Comparison of ENCODE assay signal across 8 mouse cellular contexts in genomic region chr11:103246081-103246730, GRCm38 (mm10). TPM values are rescaled to one million over a fixed set of nuclear protein-coding genes. Genes with fewer than 3 reads are reported as not detected.
DNase-seq lines count a peak whose midpoint lies in the region; ATAC-seq and TF ChIP-seq lines count a peak whose summit lies in the region.

No protein-coding gene starts in this region.

- no peak overlapping the region for H3K4me3 ChIP-seq in kidney, embryonic 15.5 days (replicated peaks)
- H3K4me3 ChIP-seq in C2C12 (ENCODE audit: insufficient read depth, poor library complexity, severe bottlenecking): no peak overlapping the region
- H3K4me3 ChIP-seq in bone marrow, adult 2 months (replicated peaks; ENCODE audit: control insufficient read depth, low read depth, low read length): no peak overlapping the region
- no peak overlapping the region for H3K4me3 ChIP-seq in heart, embryonic 15.5 days
- no peak overlapping the region for H3K4me3 ChIP-seq in liver, embryonic 12.5 days

- H3K27me3 ChIP-seq in kidney, embryonic 15.5 days: no peaks in the 10 kb centered on the region
- no peaks in the 10 kb centered on the region for H3K27me3 ChIP-seq in C2C12 (ENCODE audit: control insufficient read depth, insufficient read depth, insufficient read length)
- no peaks in the 10 kb centered on the region for H3K27me3 ChIP-seq in heart, embryonic 15.5 days
- H3K27me3 ChIP-seq in liver, embryonic 12.5 days (replicated peaks): no peaks in the 10 kb centered on the region

- no peak for DNase-seq in kidney, postnatal 36 days
- peak; percentile 39 for DNase-seq in right cerebral cortex, postnatal 25 days
- DNase-seq in spleen, postnatal 36 days (ENCODE audit: low spot score in 2 of 2): no peak

- no peaks in the 10 kb centered on the region for H3K9me3 ChIP-seq in kidney, embryonic 15.5 days (replicated peaks)
- H3K9me3 ChIP-seq in heart, embryonic 15.5 days (replicated peaks): no peaks in the 10 kb centered on the region
- no peaks in the 10 kb centered on the region for H3K9me3 ChIP-seq in liver, embryonic 12.5 days (replicated peaks)

- peaks cover 86% of the 10 kb centered on the region for H3K79me2 ChIP-seq in C2C12 (ENCODE audit: control insufficient read depth, insufficient read depth)

- H3K9ac ChIP-seq in kidney, embryonic 15.5 days: no peak overlapping the region
- no peak overlapping the region for H3K9ac ChIP-seq in heart, embryonic 15.5 days
- no peak overlapping the region for H3K9ac ChIP-seq in liver, embryonic 12.5 days

- H3K4me2 ChIP-seq in kidney, embryonic 15.5 days: no peak overlapping the region
- 0 out of 2 replicates have a peak overlapping the region, but pooled peaks have one; percentile 10 for H3K4me2 ChIP-seq in heart, embryonic 15.5 days
- H3K4me2 ChIP-seq in liver, embryonic 12.5 days: no peak overlapping the region

- H3ac ChIP-seq in C2C12 (ENCODE audit: control insufficient read depth, insufficient read length, low read depth): peak overlapping the region; percentile 3

- peaks cover 16% of the 10 kb centered on the region; the same call in 1 of the 2 replicates for H3K36me3 ChIP-seq in kidney, embryonic 15.5 days
- H3K36me3 ChIP-seq in C2C12 (ENCODE audit: control insufficient read depth, insufficient read depth): peaks cover 36% of the 10 kb centered on the region
- no peaks in the 10 kb centered on the region for H3K36me3 ChIP-seq in heart, embryonic 15.5 days
- no peaks in the 10 kb centered on the region for H3K36me3 ChIP-seq in liver, embryonic 12.5 days

- 0 out of 2 replicates have a peak overlapping the region, but pooled peaks have one; percentile 41 for H3K27ac ChIP-seq in kidney, embryonic 15.5 days
- H3K27ac ChIP-seq in bone marrow, adult 2 months (ENCODE audit: control insufficient read depth, insufficient read depth, low read depth, low read length, poor library complexity): 0 out of 2 replicates have a peak overlapping the region, but pooled peaks have one; percentile 13
- H3K27ac ChIP-seq in heart, embryonic 15.5 days: peak overlapping the region; percentile 77
- H3K27ac ChIP-seq in liver, embryonic 12.5 days: 0 out of 2 replicates have a peak overlapping the region, but pooled peaks have one; percentile 24

- H3K79me3 ChIP-seq in C2C12 (ENCODE audit: low read depth): peaks cover 63% of the 10 kb centered on the region

- no peak for TF ChIP-seq POLR2A in bone marrow, adult 2 months (IDR thresholded peaks at IDR 0.05; ENCODE audit: borderline replicate concordance, control insufficient read depth, low read depth, low read length)

- peaks cover 34% of the 10 kb centered on the region for H3K4me1 ChIP-seq in kidney, embryonic 15.5 days
- peaks cover 15% of the 10 kb centered on the region for H3K4me1 ChIP-seq in bone marrow, adult 2 months (ENCODE audit: control insufficient read depth, insufficient read depth, low read length)
- H3K4me1 ChIP-seq in heart, embryonic 15.5 days (replicated peaks): peaks cover 59% of the 10 kb centered on the region
- peaks cover 15% of the 10 kb centered on the region for H3K4me1 ChIP-seq in liver, embryonic 12.5 days

- peak; percentile 11; the same call in 1 of the 2 replicates for ATAC-seq in kidney, embryonic 15.5 days (replicated peaks; ENCODE audit: low FRiP score)
- 0 out of 2 replicates have a peak, but pooled peaks have one; percentile 23 for ATAC-seq in heart, embryonic 15.5 days (replicated peaks; ENCODE audit: insufficient number of reproducible peaks, insufficient read depth, low FRiP score, low read depth)
- 0 out of 2 replicates have a peak, but pooled peaks have one; percentile 27 for ATAC-seq in liver, embryonic 12.5 days

- 58% methylated on average over 10 of the region's 10 CpGs for WGBS in kidney, embryonic 15.5 days
- 28% methylated on average over 10 of the region's 10 CpGs for WGBS in bone marrow, adult 2 months
- 47% methylated on average over 10 of the region's 10 CpGs for WGBS in heart, embryonic 15.5 days
- 30% methylated on average over 10 of the region's 10 CpGs for WGBS in liver, embryonic 12.5 days (ENCODE audit: insufficient replicate concordance)

- TF ChIP-seq CTCF in C2C12 (IDR thresholded peaks at IDR 0.05; ENCODE audit: control insufficient read depth, insufficient read depth, insufficient read length): no peak
- no peak for TF ChIP-seq CTCF in bone marrow, adult 2 months (IDR thresholded peaks at IDR 0.05; ENCODE audit: control insufficient read depth, insufficient read depth, low read length)

TF ChIP-seq in C2C12, 6 proteins besides CTCF, POLR2A, EP300 and RAD21:
- TF ChIP-seq MYOG (IDR thresholded peaks at IDR 0.05; ENCODE audit: control insufficient read depth, extremely low read depth, insufficient read length) (no peak), MYOD1 (IDR thresholded peaks at IDR 0.05; ENCODE audit: control insufficient read depth, insufficient read length, low read depth) (peak; percentile 94), MAX (IDR thresholded peaks at IDR 0.05) (peak; percentile 71), FOSL1 (IDR thresholded peaks at IDR 0.05; ENCODE audit: insufficient read depth, low read length, poor library complexity, severe bottlenecking) (peak; percentile 31)
TF ChIP-seq in C2C12: peak in this region for 3.

RNA-seq across cellular contexts. Expression of gene Map3k14, which starts 21.1 kb away (rescaled TPM):
- polyA plus RNA-seq in kidney, embryonic 15.5 days (2015; fragmentation: Nextera tagmentation; extraction: Ambion mirVana): 4.3 and 4.9 TPM in 2 replicates
- 9.7 TPM for polyA plus RNA-seq in C2C12 (2012; fragmentation: generic; extraction: Trizol)
- 3.4 and 12.1 TPM in 2 replicates for polyA plus RNA-seq in bone marrow, adult 2 months (2011; ENCODE audit: insufficient read depth, insufficient read length, low replicate concordance, missing spikeins)
- 1.8 and 4.3 TPM in 2 replicates for polyA plus RNA-seq in heart, embryonic 15.5 days (2015; fragmentation: Nextera tagmentation; extraction: Ambion mirVana)
- 0.84 and 0.93 TPM in 2 replicates for polyA plus RNA-seq in liver, embryonic 12.5 days (2016; fragmentation: Nextera tagmentation; extraction: Ambion mirVana)

RNA-seq across cellular contexts. Expression of gene Spata32, which starts 28.0 kb away (rescaled TPM):
- polyA plus RNA-seq in kidney, embryonic 15.5 days (2015; fragmentation: Nextera tagmentation; extraction: Ambion mirVana): not detected in 2 replicates
- not detected for polyA plus RNA-seq in C2C12 (2012; fragmentation: generic; extraction: Trizol)
- polyA plus RNA-seq in bone marrow, adult 2 months (2011; ENCODE audit: insufficient read depth, insufficient read length, low replicate concordance, missing spikeins): not detected in 2 replicates
- not detected in 2 replicates for polyA plus RNA-seq in heart, embryonic 15.5 days (2015; fragmentation: Nextera tagmentation; extraction: Ambion mirVana)
- not detected in 2 replicates for polyA plus RNA-seq in liver, embryonic 12.5 days (2016; fragmentation: Nextera tagmentation; extraction: Ambion mirVana)

RNA-seq across cellular contexts. Expression of gene 1700023F06Rik, which starts 37.8 kb away (rescaled TPM):
- 0.19 and 0.42 TPM in 2 replicates for polyA plus RNA-seq in kidney, embryonic 15.5 days (2015; fragmentation: Nextera tagmentation; extraction: Ambion mirVana)
- polyA plus RNA-seq in C2C12 (2012; fragmentation: generic; extraction: Trizol): 0.02 TPM
- not detected in 2 replicates for polyA plus RNA-seq in bone marrow, adult 2 months (2011; ENCODE audit: insufficient read depth, insufficient read length, low replicate concordance, missing spikeins)
- 0.18 and 0.37 TPM in 2 replicates for polyA plus RNA-seq in heart, embryonic 15.5 days (2015; fragmentation: Nextera tagmentation; extraction: Ambion mirVana)
- polyA plus RNA-seq in liver, embryonic 12.5 days (2016; fragmentation: Nextera tagmentation; extraction: Ambion mirVana): 0.11 TPM in 1 of 2 replicates, not detected in the other

Comparison
In these comparisons a context has a peak if more than half of its experiments do, and no peak if none do; other contexts are left out.
1. H3K27ac ChIP-seq: peak in every context shown above with its lines; median percentile 77 in heart, embryonic 15.5 days; 41 in kidney, embryonic 15.5 days; 24 in liver, embryonic 12.5 days; 13 in bone marrow, adult 2 months.